Mouse (Mus musculus) megakaryocyte, embryonic 14.5 days (primary cell): ENCODE measurements at regions not wholly inside any gene's neighbourhood (a gene's known extent, or its start where the extent isn't known, plus 50 kb on each side); places are given as distances from the start of the nearest gene placed in this dataset.

Source experiments
- FLI1 ChIP-seq: IDR thresholded peaks from 2 replicates; pipeline ENCODE4 v1.6.1; 2012; ENCODE audit warnings: low read length, inconsistent platforms, mixed read lengths
- GATA1 ChIP-seq: IDR thresholded peaks from 3 replicates; pipeline ENCODE4 v1.6.1; 2012; ENCODE audit warnings: mixed read lengths, low read length, inconsistent platforms, borderline replicate concordance

DNA sequence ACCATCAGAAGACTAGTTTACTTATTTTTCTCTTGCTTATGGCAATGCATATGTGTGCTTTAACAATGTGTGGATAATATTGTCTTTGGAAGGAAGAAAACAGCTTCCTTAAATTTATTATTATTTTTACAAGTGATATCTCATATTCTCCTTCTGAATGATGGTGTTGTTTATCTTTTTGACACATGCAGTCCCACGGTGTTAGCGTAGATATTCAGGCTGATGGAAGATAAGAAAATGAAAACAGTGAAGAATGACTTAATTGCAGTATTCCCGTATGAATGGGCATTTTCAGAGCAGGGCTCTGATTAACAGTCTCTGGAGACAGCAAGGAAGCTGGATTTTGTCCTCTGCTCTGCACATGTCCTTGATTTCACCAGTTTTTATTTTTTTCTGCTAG lies 303.5 kb upstream of the Pdcd1 start:
- TF ChIP-seq GATA1, result no peak
- TF ChIP-seq FLI1, result no peak
